Mouse (Mus musculus): ENCODE data around the gene Ccs. TPM values are rescaled to one million over a fixed set of nuclear protein-coding genes. Genes with fewer than 3 reads are reported as not detected.

The Ccs gene
- polyA plus RNA-seq, 1 experiment from 2014 or later = 40.8 TPM

DNA sequence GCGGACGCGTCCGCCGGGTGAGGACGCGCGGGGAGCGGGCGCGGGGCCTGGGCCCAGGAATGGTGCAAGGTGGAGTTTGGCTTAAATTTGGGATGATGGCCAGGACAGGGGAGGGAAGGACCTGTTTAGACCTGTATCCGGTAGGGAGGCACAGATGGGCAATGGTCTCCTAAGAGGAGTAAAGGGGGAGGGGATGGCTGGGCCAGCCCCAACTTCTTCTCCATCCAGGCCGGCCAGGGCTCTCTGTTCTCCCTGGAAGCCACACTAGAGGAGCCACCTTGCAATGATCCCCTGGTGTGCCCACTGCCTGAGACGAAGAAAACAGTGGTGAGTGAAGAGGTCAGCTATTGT lies 16.3 kb upstream of the Ccs start:
- ATAC-seq (ENCODE audit: low FRiP score, low read depth) = no peak; the same call in none of the 2 replicates
- H3K9me3 ChIP-seq = no peaks in the 10 kb centered on the region
- H3K4me2 ChIP-seq = peak overlapping the region; percentile 81
- H3K4me1 ChIP-seq (replicated peaks) = peaks cover 16% of the 10 kb centered on the region
- H3K4me3 ChIP-seq = peak overlapping the region; percentile 54
- H3K9ac ChIP-seq = peak overlapping the region; percentile 66
- no peaks in the 10 kb centered on the region for H3K27me3 ChIP-seq
- H3K36me3 ChIP-seq = peaks cover 16% of the 10 kb centered on the region; the same call in 1 of the 2 replicates
- under 1% methylated on average over 14 of the region's 14 CpGs for WGBS
- H3K27ac ChIP-seq (replicated peaks) = peak overlapping the region; percentile 16; the same call in 1 of the 2 replicates

GRCm38 (mm10) chr19:4854552-4855469 lies 15.7 kb upstream of the Ccs start, which contains the start of gene Ctsf:
TSS of gene Ctsf (plus strand) at chr19:4855130.
- Histone ChIP-seq H3K4me3 (peak within 1 kb of the TSS; percentile 54), H3K27me3 (no peaks in the 10 kb centered on the region), H3K4me1 (replicated peaks) (peaks cover 16% of the 10 kb centered on the region), H3K27ac (replicated peaks) (peak within 1 kb of the TSS; percentile 16; the same call in 1 of the 2 replicates), H3K9ac (peak within 1 kb of the TSS; percentile 66), H3K4me2 (peak within 1 kb of the TSS; percentile 81), H3K36me3 (peaks cover 12% of the 10 kb centered on the region; the same call in 1 of the 2 replicates), H3K9me3 (no peaks in the 10 kb centered on the region)
- peak; percentile 94 for ATAC-seq (ENCODE audit: low FRiP score, low read depth)
- 3% methylated on average over 45 of the region's 45 CpGs for WGBS

DNA sequence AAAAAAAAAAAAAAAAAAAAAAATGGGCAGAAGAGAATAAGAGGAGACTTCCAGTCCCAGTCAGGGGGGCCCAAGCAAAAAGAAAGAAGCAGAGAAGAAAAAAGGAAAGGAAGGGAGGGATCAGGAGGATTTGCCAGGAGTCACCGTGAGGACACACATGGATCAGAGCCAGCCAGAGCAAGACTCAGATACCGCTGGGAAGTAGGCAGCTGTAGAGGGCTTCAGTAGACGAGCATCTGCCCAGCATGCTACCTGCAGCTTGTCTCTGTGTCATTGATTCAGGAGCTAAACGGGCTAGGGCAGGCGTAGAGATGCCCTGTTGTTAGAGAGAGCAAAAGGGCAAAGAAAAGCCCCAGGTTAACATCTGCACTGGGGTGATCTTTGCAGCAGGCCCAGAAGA lies 11.1 kb upstream of the Ccs start:
- no peaks in the 10 kb centered on the region for H3K27me3 ChIP-seq
- H3K4me1 ChIP-seq (replicated peaks) = peaks cover 5% of the 10 kb centered on the region
- no peaks in the 10 kb centered on the region for H3K36me3 ChIP-seq
- no peak overlapping the region for H3K9ac ChIP-seq
- H3K4me2 ChIP-seq = no peak overlapping the region
- no peak overlapping the region for H3K27ac ChIP-seq (replicated peaks)
- no peak for ATAC-seq (ENCODE audit: low FRiP score, low read depth)
- no peak overlapping the region for H3K4me3 ChIP-seq
- WGBS = 47% methylated on average over 5 of the region's 5 CpGs
- H3K9me3 ChIP-seq = no peaks in the 10 kb centered on the region

DNA sequence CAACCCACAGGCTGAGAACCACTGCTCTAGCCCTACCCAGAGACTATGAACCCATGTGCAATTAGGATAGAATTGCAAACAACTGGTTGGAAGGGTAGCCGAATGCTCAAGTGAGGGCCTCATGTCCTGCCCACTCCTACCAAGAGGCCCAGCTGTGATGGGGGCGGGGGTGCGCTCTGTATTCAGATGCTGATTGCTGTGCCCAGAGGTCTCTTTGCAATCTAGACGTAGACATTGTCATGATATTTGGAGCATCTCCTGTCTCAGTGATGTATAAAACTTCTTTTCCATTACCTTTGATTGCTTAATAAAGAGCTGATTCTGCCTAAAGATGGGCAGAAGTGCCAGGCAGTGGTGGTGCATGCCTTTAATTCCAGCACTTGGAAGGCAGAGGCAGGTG lies 10.7 kb upstream of the Ccs start:
- Histone ChIP-seq H3K27ac (replicated peaks) (no peak overlapping the region), H3K4me3 (no peak overlapping the region)
- WGBS = 43% methylated on average over 4 of the region's 4 CpGs

GRCm38 (mm10) chr19:4847490-4847889 lies 8.4 kb upstream of the Ccs start:
- 39% methylated on average over 7 of the region's 7 CpGs for WGBS
- H3K4me1 ChIP-seq (replicated peaks) = no peaks in the 10 kb centered on the region
- H3K36me3 ChIP-seq = no peaks in the 10 kb centered on the region
- H3K27me3 ChIP-seq = no peaks in the 10 kb centered on the region
- no peak overlapping the region for H3K4me2 ChIP-seq
- H3K9me3 ChIP-seq = no peaks in the 10 kb centered on the region
- H3K4me3 ChIP-seq = no peak overlapping the region
- ATAC-seq (ENCODE audit: low FRiP score, low read depth) = no peak
- no peak overlapping the region for H3K9ac ChIP-seq
- no peak overlapping the region for H3K27ac ChIP-seq (replicated peaks)

More for the DNA sequence above, 10.7 kb upstream of the Ccs start:
- peaks cover 4% of the 10 kb centered on the region for H3K4me1 ChIP-seq (replicated peaks)
- no peaks in the 10 kb centered on the region for H3K27me3 ChIP-seq
- H3K9me3 ChIP-seq = no peaks in the 10 kb centered on the region
- H3K4me2 ChIP-seq = no peak overlapping the region
- ATAC-seq (ENCODE audit: low FRiP score, low read depth) = no peak
- H3K9ac ChIP-seq = no peak overlapping the region
- H3K36me3 ChIP-seq = no peaks in the 10 kb centered on the region

GRCm38 (mm10) chr19:4845846-4846245 lies 6.7 kb upstream of the Ccs start:
- Histone ChIP-seq H3K4me2 (no peak overlapping the region), H3K27ac (replicated peaks) (no peak overlapping the region), H3K9me3 (no peaks in the 10 kb centered on the region), H3K9ac (no peak overlapping the region), H3K4me1 (replicated peaks) (no peaks in the 10 kb centered on the region), H3K4me3 (no peak overlapping the region), H3K27me3 (peaks cover 12% of the 10 kb centered on the region), H3K36me3 (no peaks in the 10 kb centered on the region)
- WGBS = 84% methylated on average over 2 of the region's 2 CpGs
- ATAC-seq (ENCODE audit: low FRiP score, low read depth) = no peak

- no peaks in the 10 kb centered on the region for H3K9me3 ChIP-seq
- ATAC-seq (ENCODE audit: low FRiP score, low read depth) = no peak
These were observed 3.5 kb upstream of the Ccs start for GRCm38 (mm10) chr19:4842611-4843010.

GRCm38 (mm10) chr19:4840848-4841247 lies 1.7 kb upstream of the Ccs start:
- Histone ChIP-seq H3K9ac (no peak overlapping the region), H3K4me2 (no peak overlapping the region), H3K36me3 (no peaks in the 10 kb centered on the region), H3K27me3 (peaks cover 23% of the 10 kb centered on the region), H3K4me1 (replicated peaks) (peaks cover 17% of the 10 kb centered on the region), H3K27ac (replicated peaks) (no peak overlapping the region), H3K4me3 (no peak overlapping the region), H3K9me3 (no peaks in the 10 kb centered on the region)
- no peak for ATAC-seq (ENCODE audit: low FRiP score, low read depth)
- 87% methylated on average over 9 of the region's 9 CpGs for WGBS

More at GRCm38 (mm10) chr19:4842611-4843010, 3.5 kb upstream of the Ccs start:
- Histone ChIP-seq H3K4me3 (no peak overlapping the region), H3K27me3 (peaks cover 23% of the 10 kb centered on the region), H3K9ac (no peak overlapping the region), H3K4me2 (no peak overlapping the region), H3K27ac (replicated peaks) (no peak overlapping the region), H3K36me3 (no peaks in the 10 kb centered on the region), H3K4me1 (replicated peaks) (peaks cover 17% of the 10 kb centered on the region)
- WGBS = 77% methylated on average over 2 of the region's 2 CpGs

DNA sequence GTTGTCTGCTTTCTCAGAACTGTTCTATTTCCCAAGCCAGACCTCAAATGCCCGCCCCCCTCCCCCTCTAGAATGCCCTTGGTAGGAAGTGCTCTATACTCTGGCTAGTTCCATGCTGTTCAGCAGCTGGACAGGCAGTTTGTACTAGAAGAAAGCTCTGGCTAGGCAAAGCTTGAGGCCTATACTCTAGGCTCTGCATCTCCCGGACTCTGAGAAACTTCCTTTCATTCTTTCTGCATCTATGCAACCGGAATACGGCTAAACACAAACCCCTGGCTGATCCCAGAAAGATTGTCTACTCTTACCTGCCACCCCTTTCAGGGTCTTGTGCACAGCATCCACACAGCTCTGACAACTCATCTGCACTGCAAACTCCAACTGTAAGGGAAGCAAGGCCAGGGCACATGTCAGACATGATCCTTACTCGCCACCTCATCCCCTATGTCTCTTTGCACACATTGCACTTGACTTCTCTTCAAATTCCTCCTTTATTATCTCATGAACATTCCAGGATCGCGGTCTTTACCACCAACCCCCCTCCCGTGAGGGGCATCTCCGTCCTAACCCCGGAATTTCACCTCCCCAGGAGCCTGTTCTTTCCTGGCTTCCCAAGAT lies 499 bp downstream of the Ccs start:
- Histone ChIP-seq H3K36me3 (no peaks in the 10 kb centered on the region), H3K27me3 (peaks cover 23% of the 10 kb centered on the region)
- ATAC-seq (ENCODE audit: low FRiP score, low read depth) = no peak

DNA sequence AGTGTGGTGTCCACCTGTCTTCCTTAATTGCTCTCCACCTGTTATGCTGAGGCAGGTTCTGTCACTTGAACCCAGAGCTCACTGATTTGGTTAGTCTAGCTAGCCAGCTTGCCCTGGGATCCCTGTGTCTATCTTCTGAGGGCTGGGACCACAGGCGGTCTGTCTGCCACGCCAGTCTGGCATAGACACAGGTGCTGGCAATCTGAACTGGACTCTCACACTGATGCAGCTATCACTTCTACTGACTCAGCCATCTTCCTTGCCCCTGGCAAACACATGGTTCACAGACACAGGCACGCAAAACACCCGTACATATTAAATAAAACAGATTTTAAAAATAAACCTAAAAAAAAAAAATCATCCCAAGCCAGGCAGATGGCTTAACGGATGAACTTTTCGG lies 2.1 kb downstream of the Ccs start:
- WGBS = 95% methylated on average over 6 of the region's 6 CpGs
- Histone ChIP-seq H3K4me2 (no peak overlapping the region), H3K27ac (replicated peaks) (no peak overlapping the region), H3K27me3 (peaks cover 23% of the 10 kb centered on the region), H3K9me3 (no peaks in the 10 kb centered on the region), H3K9ac (no peak overlapping the region), H3K4me3 (no peak overlapping the region), H3K4me1 (replicated peaks) (peaks cover 17% of the 10 kb centered on the region), H3K36me3 (peaks cover 6% of the 10 kb centered on the region; the same call in 1 of the 2 replicates)
- no peak for ATAC-seq (ENCODE audit: low FRiP score, low read depth)

More for the DNA sequence above, 499 bp downstream of the Ccs start:
- 36% methylated on average over 10 of the region's 10 CpGs for WGBS
- H3K27ac ChIP-seq (replicated peaks) = no peak overlapping the region
- peaks cover 17% of the 10 kb centered on the region for H3K4me1 ChIP-seq (replicated peaks)
- H3K4me2 ChIP-seq = peak overlapping the region; percentile 95
- peak overlapping the region; percentile 60 for H3K9ac ChIP-seq
- no peaks in the 10 kb centered on the region for H3K9me3 ChIP-seq
- peak overlapping the region; percentile 56 for H3K4me3 ChIP-seq

GRCm38 (mm10) chr19:4836096-4836495 lies 3.0 kb downstream of the Ccs start:
- peaks cover 17% of the 10 kb centered on the region for H3K4me1 ChIP-seq (replicated peaks)
- no peaks in the 10 kb centered on the region for H3K9me3 ChIP-seq
- ATAC-seq (ENCODE audit: low FRiP score, low read depth) = no peak
- no peak overlapping the region for H3K4me3 ChIP-seq
- peaks cover 14% of the 10 kb centered on the region for H3K27me3 ChIP-seq
- no peak overlapping the region for H3K4me2 ChIP-seq
- WGBS = 76% methylated on average over 2 of the region's 2 CpGs
- H3K27ac ChIP-seq (replicated peaks) = no peak overlapping the region
- H3K9ac ChIP-seq = no peak overlapping the region
- peaks cover 6% of the 10 kb centered on the region; the same call in 1 of the 2 replicates for H3K36me3 ChIP-seq

DNA sequence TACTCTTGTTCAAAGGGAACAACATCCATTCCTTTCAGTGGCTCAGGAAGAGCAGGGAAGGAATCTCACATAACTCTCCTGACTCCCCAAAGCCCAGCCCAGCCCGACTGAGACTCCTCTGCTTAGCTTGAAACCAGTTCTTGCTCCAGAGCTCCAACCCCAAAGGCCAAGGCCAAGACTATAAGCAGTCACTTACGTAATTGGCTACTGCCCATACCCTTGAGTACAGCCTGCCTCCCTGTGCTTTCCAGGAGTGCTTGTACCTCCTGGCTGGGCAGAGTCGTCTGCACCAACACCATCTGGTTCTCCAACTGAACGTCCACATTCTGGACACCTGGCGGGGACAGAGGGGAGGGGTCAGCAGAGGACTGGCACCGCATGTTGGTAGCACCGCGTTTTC lies 5.2 kb downstream of the Ccs start:
- H3K4me1 ChIP-seq (replicated peaks) = peaks cover 11% of the 10 kb centered on the region
- no peak for ATAC-seq (ENCODE audit: low FRiP score, low read depth)
- H3K9me3 ChIP-seq = no peaks in the 10 kb centered on the region
- peaks cover 6% of the 10 kb centered on the region; the same call in 1 of the 2 replicates for H3K36me3 ChIP-seq
- no peaks in the 10 kb centered on the region for H3K27me3 ChIP-seq
- H3K4me3 ChIP-seq = no peak overlapping the region
- H3K4me2 ChIP-seq = no peak overlapping the region
- H3K27ac ChIP-seq (replicated peaks) = no peak overlapping the region
- WGBS = 88% methylated on average over 8 of the region's 8 CpGs
- no peak overlapping the region for H3K9ac ChIP-seq
